Mouse (Mus musculus) intestine, postnatal 0 days (tissue): ENCODE data around the gene Cd164. TPM values are rescaled to one million over a fixed set of nuclear protein-coding genes. Genes with fewer than 3 reads are reported as not detected.

Source experiments
- ATAC-seq: fragments of 200-750 bp; cut with Nextera tagmentation; 2 replicates; pipeline ENCODE4 v1.8.0; 2017; ENCODE audit warnings: mild to moderate bottlenecking, moderate TSS enrichment, moderate library complexity
- H3K27ac ChIP-seq: fragments of 300-500 bp; sonication (generic); 2 replicates; pipeline ENCODE4 v1.5.1; 2014; ENCODE audit warnings: mild to moderate bottlenecking, low read depth, low read length, moderate library complexity
- H3K27me3 ChIP-seq: fragments of 300-500 bp; sonication (generic); replicated peaks from 2 replicates; pipeline ENCODE4 v1.6.1; 2014; ENCODE audit warnings: low read length, mixed read lengths; ENCODE audit not compliant: control insufficient read depth, insufficient read depth
- H3K36me3 ChIP-seq: fragments of 300-500 bp; sonication (generic); 2 replicates; pipeline ENCODE4 v1.6.1; 2014; ENCODE audit warnings: mild to moderate bottlenecking, moderate library complexity; ENCODE audit not compliant: control insufficient read depth, insufficient read depth
- H3K4me1 ChIP-seq: fragments of 300-500 bp; sonication (generic); replicated peaks from 2 replicates; pipeline ENCODE4 v1.6.1; 2014; ENCODE audit warnings: antibody characterized with exemption, low read length, mixed read lengths; ENCODE audit not compliant: control insufficient read depth, insufficient read depth
- H3K4me2 ChIP-seq: fragments of 300-500 bp; sonication (generic); replicated peaks from 2 replicates; pipeline ENCODE4 v1.6.1; 2014; ENCODE audit warnings: low read depth, mild to moderate bottlenecking, moderate library complexity
- H3K4me3 ChIP-seq: fragments of 300-500 bp; sonication (generic); 2 replicates; pipeline ENCODE4 v1.5.1; 2014; ENCODE audit warnings: low read depth, low read length
- H3K9ac ChIP-seq: fragments of 300-500 bp; sonication (generic); 2 replicates; pipeline ENCODE4 v1.6.1; 2014; ENCODE audit warnings: mild to moderate bottlenecking, low read depth, low read length
- H3K9me3 ChIP-seq: fragments of 300-500 bp; sonication (generic); 2 replicates; pipeline ENCODE4 v1.6.1; 2016; ENCODE audit warnings: mixed run types; ENCODE audit not compliant: control insufficient read depth
- CTCF ChIP-seq: sonication (generic); IDR thresholded peaks from 2 replicates; pipeline ENCODE4 v1.5.1; 2016; ENCODE audit warnings: low read depth, mild to moderate bottlenecking, control low read depth, antibody characterized with exemption, moderate library complexity
- WGBS: fragments of 180-500 bp; shearing (Covaris S2); extraction: QIAGEN DNeasy Blood & Tissue Kit; methylation state at CpG from one replicate; pipeline ENCODE4 v1.1.7; 2014; 5-methylcytosine and 5-hydroxymethylcytosine counted together
- polyA plus RNA-seq: library from polyadenylated mRNA; unstranded; fragments of >200 nt; fragmentation: Nextera tagmentation; extraction: Ambion mirVana; gene quantifications from 2 replicates; pipeline ENCODE4 v1.2.1, GENCODE M21; 2015

Cd164 gene
- polyA plus RNA-seq, 1 experiment from 2014 or later: 181 TPM

DNA sequence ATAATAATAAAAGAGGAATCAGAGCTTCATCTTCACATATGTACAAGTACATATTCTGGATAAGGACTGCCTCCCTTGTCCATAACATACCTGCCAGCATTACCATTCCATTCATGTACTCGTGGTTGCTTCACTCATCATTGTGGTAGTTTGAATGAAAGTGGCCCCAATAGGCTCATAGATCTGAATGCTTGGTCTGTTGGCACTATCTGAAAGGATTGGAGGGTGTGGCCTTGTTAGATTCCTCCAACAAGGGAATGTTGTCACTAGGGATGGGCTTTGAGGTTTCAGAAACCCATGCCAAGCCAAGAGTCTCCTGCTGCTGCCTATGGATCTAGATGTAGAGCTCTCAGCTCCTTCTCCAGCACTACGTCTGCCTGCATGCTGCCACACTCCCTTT lies 16.8 kb downstream of the Cd164 start:
- H3K27ac ChIP-seq: no peak overlapping the region
- H3K27me3 ChIP-seq: no peaks in the 10 kb centered on the region
- H3K4me3 ChIP-seq: no peak overlapping the region
- WGBS: 98% methylated on average over 2 of the region's 2 CpGs
- no peaks in the 10 kb centered on the region for H3K9me3 ChIP-seq
- no peak for ATAC-seq
- no peak overlapping the region for H3K4me2 ChIP-seq
- no peak for TF ChIP-seq CTCF
- no peak overlapping the region for H3K9ac ChIP-seq
- H3K36me3 ChIP-seq: peaks cover 16% of the 10 kb centered on the region
- no peaks in the 10 kb centered on the region for H3K4me1 ChIP-seq

DNA sequence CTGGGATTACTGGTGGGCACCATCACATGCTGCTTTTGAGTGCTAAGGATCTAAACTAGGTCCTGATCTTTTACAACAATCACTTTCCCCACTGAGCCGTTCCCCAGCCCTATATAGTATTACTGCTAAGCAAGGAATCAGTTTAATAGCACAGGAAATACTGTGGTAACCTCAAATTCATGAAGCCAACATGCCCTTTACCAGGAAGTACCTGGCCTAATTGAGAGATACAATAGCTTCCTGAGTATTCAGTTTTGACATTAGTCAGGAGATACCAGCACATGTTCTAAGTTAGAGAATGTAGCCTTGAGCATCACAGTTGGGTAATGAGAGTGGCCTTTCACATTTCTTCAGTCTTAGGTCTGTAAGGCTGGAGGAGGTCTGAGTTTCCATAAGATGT lies 17.5 kb downstream of the Cd164 start:
- WGBS: 87% methylated on average over 1 of the region's 1 CpGs
- Histone ChIP-seq H3K4me1 (no peaks in the 10 kb centered on the region), H3K9ac (no peak overlapping the region), H3K9me3 (no peaks in the 10 kb centered on the region), H3K4me3 (no peak overlapping the region), H3K36me3 (peaks cover 16% of the 10 kb centered on the region), H3K27ac (no peak overlapping the region), H3K27me3 (no peaks in the 10 kb centered on the region), H3K4me2 (no peak overlapping the region)
- ATAC-seq: no peak
- no peak for TF ChIP-seq CTCF

DNA sequence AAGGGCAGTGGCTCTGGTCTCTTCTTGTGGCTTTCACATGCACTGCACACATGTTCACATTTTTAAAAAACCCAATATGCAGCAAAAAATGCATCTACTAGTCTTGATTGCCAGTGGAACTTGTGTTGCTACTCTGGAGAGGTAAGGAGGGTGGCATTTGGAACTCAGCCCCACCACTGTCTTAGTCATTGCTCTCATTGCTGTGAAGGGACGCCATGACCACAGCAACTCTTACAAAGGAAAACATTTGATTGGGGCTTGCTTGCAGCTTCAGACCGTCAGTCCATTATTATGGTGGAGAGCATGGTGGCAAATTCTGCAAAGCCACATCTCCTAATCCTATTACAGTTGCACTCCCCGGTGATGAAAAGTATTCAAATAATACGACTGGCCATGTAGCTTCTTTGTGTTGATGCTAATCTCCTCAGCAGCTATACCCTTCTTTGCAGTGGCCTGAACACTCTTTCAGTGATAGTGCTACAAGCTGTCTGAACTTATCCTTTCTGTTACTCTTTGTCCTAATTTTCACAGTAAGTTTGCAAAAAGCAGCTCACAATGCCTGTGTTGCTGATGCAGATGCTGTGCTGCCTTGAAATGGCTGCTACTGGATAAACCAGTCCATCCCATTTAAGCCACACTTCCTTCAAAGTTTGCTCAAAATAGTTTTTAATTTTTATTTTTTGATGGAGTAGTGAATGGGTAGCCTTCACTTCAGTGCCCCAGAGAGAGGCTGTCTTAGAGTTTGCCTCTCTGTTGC lies 18.2 kb downstream of the Cd164 start:
- 94% methylated on average over 4 of the region's 4 CpGs for WGBS
- peaks cover 16% of the 10 kb centered on the region for H3K36me3 ChIP-seq
- H3K9ac ChIP-seq: no peak overlapping the region
- no peak for TF ChIP-seq CTCF
- no peaks in the 10 kb centered on the region for H3K27me3 ChIP-seq
- H3K4me3 ChIP-seq: no peak overlapping the region
- no peak overlapping the region for H3K4me2 ChIP-seq
- no peaks in the 10 kb centered on the region for H3K9me3 ChIP-seq
- ATAC-seq: no peak
- H3K27ac ChIP-seq: no peak overlapping the region
- H3K4me1 ChIP-seq: no peaks in the 10 kb centered on the region

DNA sequence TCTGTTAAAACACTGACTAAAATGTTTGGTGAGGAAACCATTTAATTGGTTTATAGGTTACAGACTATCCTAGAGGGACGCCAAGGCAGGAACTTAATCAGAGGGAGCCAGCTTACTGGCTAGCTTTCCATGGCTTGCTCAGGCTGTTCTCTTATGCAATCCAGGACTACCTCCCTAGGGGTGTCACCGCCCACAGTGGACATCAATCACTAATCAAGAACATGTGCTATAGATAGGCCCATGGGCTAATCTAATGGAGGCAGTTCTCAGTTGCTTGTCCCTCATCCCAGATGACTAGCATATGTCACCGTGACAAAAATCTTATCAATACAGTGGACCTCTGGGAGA lies 18.7 kb downstream of the Cd164 start:
- Histone ChIP-seq H3K9me3 (no peaks in the 10 kb centered on the region), H3K9ac (no peak overlapping the region), H3K36me3 (peaks cover 12% of the 10 kb centered on the region), H3K27ac (no peak overlapping the region), H3K4me1 (no peaks in the 10 kb centered on the region), H3K4me3 (no peak overlapping the region), H3K4me2 (no peak overlapping the region), H3K27me3 (no peaks in the 10 kb centered on the region)
- WGBS: 95% methylated on average over 3 of the region's 3 CpGs
- no peak for TF ChIP-seq CTCF
- no peak for ATAC-seq

DNA sequence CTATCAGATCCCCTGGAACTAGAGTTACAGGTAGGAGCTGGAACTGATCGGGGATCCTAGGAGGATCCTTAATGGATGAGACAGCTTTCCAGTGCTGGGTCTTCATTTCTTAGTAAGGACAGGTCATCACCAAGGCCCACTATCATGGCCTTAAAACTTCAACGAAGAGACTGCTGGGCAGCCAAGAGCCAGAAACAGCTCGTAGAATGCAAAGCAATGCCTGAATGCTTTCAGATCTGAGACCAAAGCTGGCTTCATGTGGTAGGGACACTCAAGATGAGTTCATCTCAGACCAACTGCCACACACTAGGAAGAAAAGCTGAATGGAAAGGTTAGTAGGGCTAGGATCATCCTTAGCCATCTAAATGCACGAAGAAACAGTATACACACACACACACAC lies 19.8 kb downstream of the Cd164 start:
- no peak for TF ChIP-seq CTCF
- H3K27me3 ChIP-seq: no peaks in the 10 kb centered on the region
- H3K4me1 ChIP-seq: no peaks in the 10 kb centered on the region
- no peak overlapping the region for H3K9ac ChIP-seq
- no peaks in the 10 kb centered on the region for H3K9me3 ChIP-seq
- H3K4me3 ChIP-seq: no peak overlapping the region
- no peak overlapping the region for H3K4me2 ChIP-seq
- H3K27ac ChIP-seq: no peak overlapping the region
- WGBS: 90% methylated on average over 4 of the region's 4 CpGs
- peaks cover 10% of the 10 kb centered on the region for H3K36me3 ChIP-seq
- ATAC-seq: no peak

DNA sequence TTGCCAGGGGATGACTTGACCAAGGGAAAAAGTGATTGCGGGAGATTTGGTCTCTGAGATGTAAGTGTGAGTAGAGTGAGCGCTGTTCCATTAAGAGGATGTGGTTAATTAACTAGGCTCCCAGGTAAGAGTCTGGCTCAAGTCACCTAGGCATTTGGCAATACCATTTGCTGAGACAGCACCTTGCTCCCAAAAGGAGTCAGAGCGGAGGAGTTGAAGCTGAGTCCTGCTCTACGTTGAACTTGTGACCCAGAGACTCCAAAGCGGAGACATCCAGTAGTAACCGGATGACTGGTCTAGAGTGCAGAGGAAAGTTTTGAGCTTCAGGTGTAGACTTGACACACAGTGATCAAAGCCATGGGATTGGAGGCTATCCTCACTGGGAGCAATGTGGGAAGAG lies 22.8 kb downstream of the Cd164 start:
- no peak overlapping the region for H3K4me3 ChIP-seq
- H3K4me2 ChIP-seq: no peak overlapping the region
- H3K27me3 ChIP-seq: no peaks in the 10 kb centered on the region
- no peak overlapping the region for H3K9ac ChIP-seq
- no peak for TF ChIP-seq CTCF
- peaks cover 10% of the 10 kb centered on the region; the same call in 1 of the 2 replicates for H3K4me1 ChIP-seq
- no peak for ATAC-seq
- H3K27ac ChIP-seq: no peak overlapping the region
- H3K9me3 ChIP-seq: no peaks in the 10 kb centered on the region
- 96% methylated on average over 6 of the region's 6 CpGs for WGBS
- peaks cover 3% of the 10 kb centered on the region for H3K36me3 ChIP-seq
